ENCODE assay signal across 1 mouse cellular context in the genomic region with DNA sequence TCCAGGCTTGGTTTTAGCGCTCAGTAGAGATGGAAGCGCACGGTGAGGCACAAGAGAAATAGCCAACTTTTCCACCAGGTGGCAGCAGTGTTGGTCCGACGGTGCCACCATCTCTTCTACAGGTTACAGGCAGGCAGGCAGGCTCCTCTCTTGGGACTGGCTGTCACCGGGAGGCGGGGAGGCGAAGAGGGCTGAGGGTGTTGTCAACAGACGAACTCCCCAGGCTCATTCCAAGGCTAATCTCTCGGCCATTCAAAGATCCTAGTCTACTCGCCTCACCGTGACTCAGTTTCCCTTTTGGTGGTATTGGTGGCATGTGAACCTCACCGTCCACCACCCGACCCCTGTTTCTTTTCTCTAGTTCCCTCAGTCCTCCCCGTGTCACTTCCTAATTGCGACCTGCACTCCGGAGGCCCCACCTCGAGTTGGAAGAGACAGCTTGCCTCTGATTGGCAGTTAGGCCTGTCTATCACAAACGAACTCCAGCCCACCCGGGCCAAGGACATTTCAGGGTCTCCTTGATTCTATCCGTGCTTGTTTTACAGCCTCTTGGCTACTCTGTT.
TF ChIP-seq lines count a peak whose summit lies in the region.

No protein-coding gene starts in this region.

TF ChIP-seq in CH12.LX, 34 proteins besides CTCF, POLR2A, EP300 and RAD21:
- TF ChIP-seq SMC3 (IDR thresholded peaks at IDR 0.05; ENCODE audit: low read depth, low read length) = peak; percentile 89
- TF ChIP-seq MAX (IDR thresholded peaks at IDR 0.05; ENCODE audit: low read length) = peak; percentile 11; the same call in 1 of the 2 replicates
- TF ChIP-seq IRF4 (IDR thresholded peaks at IDR 0.05; ENCODE audit: low read depth, low read length) = peak; percentile 40; the same call in 1 of the 2 replicates
- TF ChIP-seq JUND (conservative IDR thresholded peaks at IDR 0.05; ENCODE audit: low read depth, low read length) = no peak
- peak; percentile 45; the same call in 1 of the 2 replicates for TF ChIP-seq HCFC1 (IDR thresholded peaks at IDR 0.05; ENCODE audit: low read depth, low read length)
- TF ChIP-seq CHD1 (IDR thresholded peaks at IDR 0.05; ENCODE audit: low read depth, low read length) = 0 out of 2 replicates have a peak, but pooled peaks have one; percentile 57
- TF ChIP-seq E2F4 (IDR thresholded peaks at IDR 0.05; ENCODE audit: insufficient replicate concordance, low read depth, low read length) = no peak
- TF ChIP-seq MAZ (IDR thresholded peaks at IDR 0.05; ENCODE audit: low read depth, low read length) = peak; percentile 67
- no peak for TF ChIP-seq ETS1 (conservative IDR thresholded peaks at IDR 0.05; ENCODE audit: low read depth, low read length)
- no peak for TF ChIP-seq USF1 (IDR thresholded peaks at IDR 0.05; ENCODE audit: low read depth, low read length)
- TF ChIP-seq USF2 (conservative IDR thresholded peaks at IDR 0.05; ENCODE audit: low read depth, low read length) = no peak
- 0 out of 2 replicates have a peak, but pooled peaks have one; percentile 8 for TF ChIP-seq NRF1 (IDR thresholded peaks at IDR 0.05; ENCODE audit: low read depth, low read length)
- peak; percentile 28; the same call in 1 of the 2 replicates for TF ChIP-seq MYC (IDR thresholded peaks at IDR 0.05; ENCODE audit: low read depth, low read length)
- TF ChIP-seq MXI1 (IDR thresholded peaks at IDR 0.05; ENCODE audit: low read depth, low read length) = peak; percentile 80
- TF ChIP-seq JUN (IDR thresholded peaks at IDR 0.05; ENCODE audit: insufficient read depth, low read depth, low read length) = no peak
- TF ChIP-seq GABPA (IDR thresholded peaks at IDR 0.05; ENCODE audit: insufficient replicate concordance, low read depth, low read length) = no peak
- TF ChIP-seq NELFE (IDR thresholded peaks at IDR 0.05; ENCODE audit: low read depth, low read length) = peak; percentile 53; the same call in 1 of the 2 replicates
- TF ChIP-seq ZMIZ1 (IDR thresholded peaks at IDR 0.05; ENCODE audit: low read depth, low read length) = no peak
- TF ChIP-seq RCOR1 (conservative IDR thresholded peaks at IDR 0.05; ENCODE audit: low read depth, low read length) = no peak
- no peak for TF ChIP-seq MAFK (IDR thresholded peaks at IDR 0.05; ENCODE audit: insufficient replicate concordance, low read length)
- peak; percentile 74 for TF ChIP-seq ELF1 (IDR thresholded peaks at IDR 0.05; ENCODE audit: low read depth, low read length)
- TF ChIP-seq POLR2AphosphoS2 (IDR thresholded peaks at IDR 0.05; ENCODE audit: low read depth, low read length) = no peak
- TF ChIP-seq UBTF (IDR thresholded peaks at IDR 0.05; ENCODE audit: low read depth, low read length) = no peak
- 0 out of 2 replicates have a peak, but pooled peaks have one; percentile 28 for TF ChIP-seq BHLHE40 (IDR thresholded peaks at IDR 0.05; ENCODE audit: low read depth, low read length)
- TF ChIP-seq SIN3A (IDR thresholded peaks at IDR 0.05; ENCODE audit: low read length) = peak; percentile 87
- TF ChIP-seq ZNF384 (IDR thresholded peaks at IDR 0.05; ENCODE audit: low read depth, low read length) = no peak
- 0 out of 2 replicates have a peak, but pooled peaks have one; percentile 31 for TF ChIP-seq MEF2A (IDR thresholded peaks at IDR 0.05; ENCODE audit: borderline replicate concordance, low read depth, low read length)
- TF ChIP-seq PAX5 (IDR thresholded peaks at IDR 0.05; ENCODE audit: low read length) = no peak
- TF ChIP-seq TBP (conservative IDR thresholded peaks at IDR 0.05; ENCODE audit: low read depth, low read length) = 0 out of 2 replicates have a peak, but pooled peaks have one; percentile 16
- no peak for TF ChIP-seq CHD2 (IDR thresholded peaks at IDR 0.05; ENCODE audit: low read length)
- TF ChIP-seq TCF12 (IDR thresholded peaks at IDR 0.05; ENCODE audit: low read depth, low read length) = peak; percentile 39; the same call in 1 of the 2 replicates
- TF ChIP-seq ZKSCAN1 (IDR thresholded peaks at IDR 0.05; ENCODE audit: borderline replicate concordance, low read depth, low read length) = no peak
- TF ChIP-seq KAT2A (IDR thresholded peaks at IDR 0.05; ENCODE audit: insufficient replicate concordance, low read length) = 0 out of 2 replicates have a peak, but pooled peaks have one; percentile 41
- TF ChIP-seq ZC3H11A (IDR thresholded peaks at IDR 0.05; ENCODE audit: low read depth, low read length) = peak; percentile 33; the same call in 1 of the 2 replicates
